Mouse (Mus musculus): Measurements from ENCODE around the gene Trim41.
"Not testable (repeated sequence)": the region's sequence is repeated elsewhere in the genome, so short reads cannot be mapped to it uniquely, and the experiment has no call there.

Gene Trim41

DNA sequence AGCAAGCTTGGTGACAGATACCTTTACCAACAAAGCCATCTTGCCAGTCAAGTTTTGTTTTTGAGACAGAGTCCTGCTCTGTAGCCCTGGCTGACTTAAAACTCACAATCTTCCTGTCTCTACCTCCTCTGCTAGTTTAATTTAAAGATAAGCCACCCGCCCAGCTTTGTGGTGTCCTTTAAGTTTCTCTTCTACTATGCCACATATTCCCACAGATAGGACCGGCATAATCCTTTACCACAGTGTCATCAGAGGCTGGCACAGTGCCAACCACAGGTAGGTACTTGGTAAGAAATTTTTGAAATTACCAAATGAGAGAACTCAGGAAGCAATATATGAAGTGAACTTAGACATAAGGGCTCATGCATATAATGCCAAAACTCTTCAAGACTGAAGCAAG is 7.0 kb downstream of the Trim41 start:
- DNase-seq, result no peak

DNA sequence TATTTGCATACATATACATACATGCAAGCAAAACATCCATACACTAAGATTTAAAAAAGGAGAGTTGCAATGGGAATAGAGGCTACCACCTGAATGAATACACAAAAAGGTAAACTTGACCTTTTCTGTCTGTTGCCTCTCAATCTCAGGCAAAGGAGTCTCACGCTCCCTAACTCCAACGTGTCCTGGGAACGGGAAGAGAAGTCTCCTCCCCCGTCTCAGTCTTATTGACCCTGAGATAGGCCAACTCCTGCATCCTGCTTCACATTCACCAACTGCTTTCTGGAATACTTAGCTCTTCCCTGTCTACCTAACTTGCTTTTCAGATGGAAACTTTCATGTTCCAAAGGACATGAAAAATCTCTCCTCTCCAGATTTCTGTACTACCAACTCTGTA is 7.7 kb downstream of the Trim41 start:
- DNase-seq, result no peak

DNA sequence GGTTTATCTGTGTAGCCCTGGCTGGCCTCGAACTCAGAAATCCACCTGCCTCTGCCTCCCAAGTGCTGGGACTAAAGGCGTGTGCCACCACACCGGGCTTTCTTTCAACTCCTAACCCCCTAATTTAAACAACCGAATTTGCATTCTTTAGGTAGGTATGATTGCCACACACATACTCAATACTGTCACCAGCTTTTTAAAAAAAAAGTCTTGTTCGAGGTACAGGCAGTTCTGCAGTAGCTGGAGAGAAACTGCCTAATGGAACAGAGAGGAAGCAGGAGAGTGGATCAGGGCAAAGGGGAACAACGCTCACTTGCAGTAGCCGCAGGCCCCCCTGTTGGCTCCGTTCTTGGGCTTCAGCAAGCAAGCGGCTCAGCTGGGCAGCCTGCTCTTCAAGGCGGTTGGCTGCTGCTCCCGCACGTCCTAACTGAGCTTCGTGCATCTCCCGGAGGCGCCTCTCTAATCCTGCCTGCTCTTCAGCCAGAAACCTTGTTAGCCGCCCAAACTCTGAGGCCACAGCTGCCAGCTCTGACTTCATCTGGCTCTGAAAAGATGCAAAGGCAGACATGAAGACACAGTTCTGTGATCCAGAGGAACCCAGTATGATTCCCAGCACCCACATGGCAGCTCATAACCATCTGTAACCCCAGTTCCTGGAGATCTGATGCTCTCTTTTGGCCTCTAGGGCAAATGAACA is 8.3 kb downstream of the Trim41 start:
- no peak for DNase-seq

DNA sequence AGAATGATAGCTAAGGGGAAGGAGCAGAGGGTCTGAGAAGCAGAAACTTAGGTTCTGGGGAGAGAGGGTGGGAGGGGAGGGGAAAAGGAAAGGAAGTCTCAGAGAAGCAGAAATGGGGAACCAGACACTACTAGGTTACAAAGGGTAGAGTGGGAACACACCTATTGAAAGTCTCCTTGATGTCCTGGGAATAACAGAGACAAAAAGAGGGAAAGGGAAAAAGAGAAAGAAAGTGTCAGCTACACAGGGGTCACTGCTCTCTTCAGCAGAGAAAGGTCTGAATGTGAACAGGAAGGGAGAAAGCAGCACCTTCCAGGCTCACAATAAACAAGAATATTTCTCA is 8.9 kb downstream of the Trim41 start:
- DNase-seq, result no peak

DNA sequence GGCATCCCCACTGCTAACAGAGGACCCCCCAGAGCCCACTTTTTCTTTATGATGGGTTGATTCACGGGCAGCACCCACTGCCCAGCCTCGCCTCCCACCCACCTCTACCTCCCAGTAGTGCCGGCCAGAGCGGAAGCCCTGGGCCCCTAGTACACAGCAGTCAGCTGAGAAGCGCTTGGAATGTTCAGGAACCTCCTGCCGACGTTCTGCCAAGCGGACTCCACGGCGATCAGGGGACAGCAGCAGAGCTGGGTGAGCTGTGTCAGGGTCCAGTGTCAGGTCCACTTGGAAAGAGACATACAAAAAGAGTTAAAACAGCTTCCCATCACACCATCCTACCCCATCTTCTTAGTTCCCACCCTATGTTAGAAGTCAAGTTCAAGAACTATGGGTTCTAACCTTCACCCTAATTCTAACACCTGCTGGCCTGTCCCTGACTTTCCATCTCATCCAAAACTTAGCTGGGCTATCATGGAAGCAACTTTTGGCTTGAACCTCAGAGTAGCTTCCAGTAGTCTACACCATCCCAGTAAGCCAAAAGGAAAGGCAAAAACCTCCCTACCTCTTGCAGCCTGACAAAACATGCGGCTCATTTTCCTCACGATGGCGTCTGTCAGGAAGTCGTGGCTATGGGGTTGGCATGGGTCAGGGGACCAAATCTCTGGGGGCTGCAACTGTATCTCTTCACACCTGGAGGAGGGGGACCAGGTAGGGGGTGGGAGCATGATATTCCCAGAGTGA is 9.4 kb downstream of the Trim41 start:
- no peak for DNase-seq

DNA sequence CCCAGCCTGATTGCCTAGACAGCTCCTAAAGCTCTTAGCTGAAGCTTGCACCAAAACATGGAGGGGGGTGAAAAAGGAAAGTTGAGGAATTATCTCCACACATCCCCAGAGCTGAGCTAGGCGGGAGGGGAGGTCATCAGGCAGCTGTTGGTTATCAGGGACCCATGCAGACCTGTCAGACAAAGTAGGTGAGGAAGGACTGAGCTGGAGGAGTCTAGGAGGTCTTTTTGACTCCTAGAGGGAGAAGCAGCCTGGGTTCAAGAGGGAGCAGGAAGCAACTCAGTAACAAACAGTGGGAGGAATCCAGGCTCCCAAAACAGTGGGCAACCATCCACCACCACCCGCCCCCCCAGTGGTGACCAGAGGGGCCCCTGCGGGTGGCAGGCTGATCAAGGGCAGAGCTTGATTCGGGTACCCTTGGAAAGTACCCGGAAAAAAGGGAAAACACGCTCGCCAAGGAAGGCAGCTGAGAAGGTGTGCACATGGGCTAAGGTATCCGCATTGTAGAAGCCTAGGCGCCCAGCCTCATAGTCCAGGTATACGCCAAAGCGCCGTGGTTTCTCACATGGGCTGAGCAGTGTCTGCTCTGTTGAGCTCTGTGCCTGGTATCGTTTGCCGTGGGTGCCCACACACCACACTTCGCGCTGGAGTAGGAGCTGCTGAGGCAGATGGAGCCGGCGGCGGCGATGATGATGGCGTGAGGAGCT is 10.1 kb downstream of the Trim41 start:
- no peak for DNase-seq

DNA sequence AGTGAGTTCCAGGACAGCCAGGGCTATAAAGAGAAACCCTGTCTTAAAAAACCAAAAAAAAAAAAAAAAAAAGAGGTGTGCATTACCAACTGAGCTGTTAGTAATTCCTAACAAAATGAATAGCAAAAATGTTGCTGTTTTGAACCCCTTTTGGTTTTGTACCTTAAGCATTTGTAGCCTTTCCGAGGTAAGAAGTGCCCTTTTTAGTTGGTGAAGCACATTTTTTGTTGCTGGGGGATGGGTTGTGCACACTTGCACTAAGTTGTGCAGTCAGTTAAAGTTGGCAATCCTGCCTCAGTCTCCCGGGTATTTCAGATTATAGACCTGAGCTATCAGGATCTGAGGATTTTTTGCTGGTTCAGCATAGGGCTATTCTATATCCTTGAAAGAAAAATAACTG is 12.2 kb downstream of the Trim41 start:
- DNase-seq, result no peak

DNA sequence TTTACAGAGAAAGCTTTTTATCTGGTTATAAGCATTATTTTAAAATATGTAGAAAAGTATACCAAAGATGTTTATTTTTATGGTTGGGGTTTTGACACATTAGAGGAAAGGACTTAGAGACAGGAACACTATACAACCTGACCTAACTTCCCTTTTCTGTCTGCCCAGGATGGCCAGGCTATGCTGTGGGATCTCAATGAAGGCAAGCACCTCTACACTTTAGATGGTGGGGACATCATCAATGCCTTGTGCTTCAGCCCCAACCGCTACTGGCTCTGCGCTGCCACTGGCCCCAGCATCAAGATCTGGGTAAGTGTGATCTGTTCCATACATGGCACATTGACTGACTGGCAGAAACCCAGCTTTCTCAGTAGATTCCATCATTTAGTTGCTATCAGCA is 13.2 kb downstream of the Trim41 start:
- DNase-seq, result no peak

DNA sequence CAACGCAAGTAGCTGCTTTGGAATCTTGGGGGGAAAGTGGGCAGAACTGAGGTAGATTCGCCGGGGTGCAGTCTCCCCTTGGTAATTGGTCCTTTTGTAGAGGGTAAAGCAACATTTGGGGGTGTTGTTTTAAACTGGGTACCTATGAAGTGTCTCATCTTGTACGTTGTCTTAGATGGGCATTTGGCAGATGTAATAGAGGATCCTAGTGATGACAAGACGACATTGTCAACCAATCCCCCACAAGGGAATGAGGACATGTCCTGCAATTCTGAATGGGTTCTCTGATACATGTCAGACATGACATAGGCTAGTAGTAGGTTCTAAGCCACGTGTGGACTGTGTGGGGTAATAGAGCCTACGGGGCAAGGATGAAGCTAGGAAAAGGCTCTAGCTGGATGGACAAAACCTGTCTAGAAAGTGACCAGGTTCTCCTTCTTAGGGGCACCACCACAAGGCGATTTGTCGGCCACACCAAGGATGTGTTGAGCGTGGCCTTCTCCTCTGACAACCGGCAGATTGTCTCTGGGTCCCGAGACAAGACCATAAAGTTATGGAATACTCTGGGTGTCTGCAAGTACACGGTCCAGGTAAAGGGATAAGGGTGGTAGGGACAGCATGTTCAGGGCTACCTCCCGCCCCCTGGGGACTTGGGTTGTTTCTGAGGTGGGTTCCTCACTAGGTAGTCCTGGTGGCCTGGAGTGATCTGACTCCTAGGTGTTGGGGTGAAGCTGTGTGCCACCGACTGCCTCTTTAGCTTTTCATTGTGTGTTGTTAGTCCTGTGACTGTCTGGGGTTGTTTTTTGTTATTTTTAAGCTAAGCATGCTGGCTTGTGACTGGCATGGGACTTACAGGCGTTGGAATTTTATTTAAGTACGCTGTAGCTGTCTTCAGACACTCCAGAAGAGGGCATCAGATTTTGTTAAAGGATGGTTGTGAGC is 15.1 kb downstream of the Trim41 start:
- no peak for DNase-seq

DNA sequence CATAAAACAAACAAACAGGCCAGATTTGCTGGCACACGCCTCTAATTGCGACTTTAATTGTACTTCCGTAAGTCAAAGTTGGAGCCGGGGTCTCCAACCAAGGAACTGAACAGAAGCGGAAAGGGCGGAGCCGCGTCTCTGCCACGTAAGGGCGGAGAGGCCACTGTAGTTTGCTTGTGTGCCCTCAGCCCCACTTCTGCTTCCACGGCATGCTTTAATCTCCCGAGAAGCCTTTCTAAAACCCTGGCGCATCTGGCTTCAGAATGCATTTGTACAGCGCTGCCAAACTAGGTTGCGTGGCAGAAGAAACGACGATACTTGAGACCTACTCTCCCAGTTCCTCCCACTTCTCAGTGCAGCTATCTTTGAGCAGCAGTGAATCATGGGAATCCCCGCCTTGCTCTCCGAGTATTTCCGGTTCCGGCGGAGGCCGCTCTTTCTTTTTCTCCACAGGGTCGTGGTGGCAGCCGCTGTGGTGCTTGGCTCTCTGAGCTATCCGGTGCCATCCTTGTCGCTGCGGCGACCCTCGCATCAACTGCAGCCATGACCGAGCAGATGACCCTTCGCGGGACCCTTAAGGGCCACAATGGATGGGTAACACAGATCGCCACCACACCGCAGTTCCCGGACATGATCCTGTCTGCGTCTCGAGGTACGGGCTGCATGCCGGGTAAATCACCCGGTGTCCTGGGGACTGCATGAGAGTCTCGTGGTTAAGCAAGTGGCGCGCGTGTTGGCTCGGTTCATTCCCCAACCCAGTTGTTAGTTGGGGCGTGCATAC is 17.0 kb downstream of the Trim41 start, which contains the start of gene Rack1:
Gene Rack1, plus strand, starts transcription at position 412 of the 781 bp plus-strand sequence.
- DNase-seq, result peak; percentile 90 to 91

DNA sequence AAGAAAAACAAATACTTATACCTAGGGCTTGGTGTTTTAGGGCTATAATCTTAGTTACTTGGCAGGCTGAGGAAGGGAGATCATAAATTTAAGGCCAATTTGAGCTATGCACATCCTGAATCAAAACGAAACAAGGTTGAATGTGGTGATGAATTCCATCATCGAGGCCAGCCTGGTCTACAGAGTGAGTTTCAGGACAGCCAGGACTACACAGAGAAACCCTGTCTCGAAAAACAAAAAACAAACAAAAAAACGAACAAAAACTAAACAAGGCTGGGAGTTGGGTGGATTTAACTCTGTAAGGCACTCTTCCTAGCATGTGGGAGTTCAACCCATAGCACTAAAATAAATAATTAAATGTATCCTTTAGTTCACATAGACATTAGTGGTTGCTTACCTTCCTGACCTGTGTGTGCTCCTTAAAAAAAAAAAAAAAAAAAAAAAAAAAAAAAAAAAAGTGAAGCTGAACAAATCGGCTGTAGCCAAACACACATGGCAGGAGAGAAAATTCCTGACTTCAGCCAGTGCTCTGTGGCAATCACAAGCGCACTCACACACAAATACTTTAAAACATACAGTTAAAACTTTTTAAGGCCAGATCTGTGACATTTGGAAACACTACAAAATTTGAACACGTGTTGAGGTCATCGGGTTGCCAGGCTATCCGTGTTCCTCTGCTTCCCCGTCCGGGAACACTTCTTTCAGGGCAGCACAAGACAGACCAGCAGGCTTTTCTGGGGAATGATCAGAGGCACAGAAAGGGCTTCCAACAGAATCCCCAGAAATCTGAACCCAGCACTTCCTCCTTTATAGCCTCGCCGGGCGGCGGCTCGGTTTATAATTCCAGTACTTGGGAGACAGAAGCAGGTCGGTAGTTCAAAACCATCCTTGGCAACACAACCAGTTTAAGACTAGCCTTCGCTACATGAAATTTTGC is 17.9 kb downstream of the Trim41 start:
- no peak for DNase-seq

DNA sequence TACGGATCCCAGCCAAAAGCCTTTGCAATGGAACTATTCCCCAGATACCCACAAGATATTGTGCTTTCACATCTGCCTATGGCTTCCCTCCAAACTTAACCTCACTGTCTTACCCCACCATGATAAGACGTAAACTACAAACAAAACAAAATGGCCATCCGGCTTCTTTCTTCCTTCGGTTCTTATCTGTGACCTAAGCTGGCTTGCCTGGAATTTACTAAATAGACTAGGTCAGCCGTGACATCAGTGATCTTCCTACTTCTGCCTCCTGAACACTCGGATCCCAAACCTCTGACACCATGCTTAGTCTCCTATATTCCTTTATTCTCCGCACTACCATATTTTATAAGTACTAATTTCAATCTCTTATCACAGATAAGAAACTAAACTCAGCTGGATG is 18.8 kb downstream of the Trim41 start:
- DNase-seq, result no peak

DNA sequence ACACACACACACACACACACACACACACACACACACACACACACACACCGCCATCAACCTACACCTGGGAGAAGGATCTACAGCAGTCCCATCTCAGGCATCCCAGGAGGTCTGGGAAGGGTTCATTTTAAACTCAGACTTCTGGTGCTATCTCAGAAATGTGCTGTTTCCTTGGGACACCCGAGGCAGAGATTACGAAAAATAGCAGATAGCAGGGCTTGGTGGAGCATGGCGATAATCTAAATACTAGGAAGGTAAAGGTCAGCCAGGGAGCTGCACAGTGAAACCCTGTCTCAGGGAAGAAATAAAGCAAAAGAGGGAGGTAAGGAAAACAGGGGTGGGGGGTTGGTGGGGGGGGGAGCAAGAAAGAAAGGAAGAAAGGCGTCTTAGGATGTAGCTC is 19.9 kb downstream of the Trim41 start:
- no peak for DNase-seq

DNA sequence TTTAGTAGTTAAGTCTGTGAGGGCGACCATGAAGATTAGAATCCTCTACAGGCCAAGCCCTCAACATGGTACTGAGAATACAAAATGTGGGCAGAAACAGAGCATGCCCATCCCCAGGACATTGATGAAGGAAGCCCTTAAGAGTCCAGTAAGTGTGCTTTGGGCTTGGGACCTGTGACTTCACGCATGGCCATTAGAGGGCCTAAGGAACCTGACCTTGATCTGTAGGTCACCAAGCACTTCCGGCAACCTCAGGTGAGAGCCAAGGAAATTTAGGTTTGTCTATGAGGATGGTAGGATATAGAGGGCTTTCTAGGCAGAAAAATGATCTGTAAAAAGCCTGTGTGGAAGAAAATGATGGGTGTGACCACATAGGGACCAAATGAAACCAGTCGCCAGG is 20.9 kb downstream of the Trim41 start:
- no peak for DNase-seq

DNA sequence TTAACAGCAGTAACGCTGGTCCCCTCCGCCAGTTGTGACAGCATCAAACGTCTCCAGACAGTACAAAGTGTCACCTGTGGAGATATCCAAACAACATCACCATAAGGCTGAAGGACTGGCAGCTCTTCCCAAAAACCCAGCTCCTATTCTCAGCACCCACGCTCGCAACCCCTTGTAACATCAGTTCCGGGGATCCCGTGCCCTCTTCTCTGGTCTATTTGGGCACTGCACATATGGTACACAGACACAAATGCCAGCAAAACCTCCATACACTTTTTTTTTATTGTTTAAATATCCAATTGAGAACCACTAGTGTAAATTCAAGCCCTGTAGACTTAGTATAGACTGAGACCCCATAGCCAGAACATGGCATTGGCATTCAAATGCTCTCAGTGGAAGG is 21.9 kb downstream of the Trim41 start:
- DNase-seq, result no peak

DNA sequence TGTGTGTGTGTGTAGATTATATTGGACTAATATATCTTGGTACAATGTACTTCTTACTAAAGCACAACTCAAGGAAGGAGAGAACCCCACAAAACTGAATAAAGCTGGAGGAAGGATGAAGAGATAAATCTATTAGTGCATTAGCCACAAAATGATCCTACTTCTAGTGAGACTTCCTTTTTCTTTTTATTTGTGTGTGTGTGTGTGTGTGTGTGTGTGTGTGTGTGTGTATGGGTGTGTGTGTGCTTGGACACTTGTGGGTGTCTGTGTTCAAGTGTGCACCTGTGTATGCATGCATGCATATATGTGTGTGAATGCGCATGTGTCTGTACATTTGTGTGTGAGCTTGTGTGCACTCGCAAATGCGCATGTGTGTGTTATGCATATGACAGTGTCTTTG is 24.0 kb downstream of the Trim41 start:
- DNase-seq, result no peak

DNA sequence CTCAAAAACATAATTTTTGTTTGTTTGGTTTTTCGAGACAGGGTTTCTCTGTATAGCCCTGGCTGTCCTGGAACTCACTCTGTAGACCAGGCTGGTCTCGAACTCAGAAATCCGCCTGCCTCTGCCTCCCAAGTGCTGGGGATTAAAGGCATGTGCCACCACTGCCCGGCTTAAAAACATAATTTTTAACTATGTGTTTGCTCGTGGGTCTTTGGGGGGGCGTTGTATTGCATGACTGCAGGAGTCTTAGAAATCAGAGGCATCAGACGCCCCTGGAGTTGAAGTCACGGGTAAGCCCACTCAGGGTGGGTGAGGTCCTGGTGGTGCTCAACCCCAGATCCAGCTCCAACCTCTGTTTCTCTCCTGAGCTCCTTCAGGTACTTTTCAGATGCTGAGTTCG is 25.3 kb downstream of the Trim41 start:
- not testable (repeated sequence) for DNase-seq

DNA sequence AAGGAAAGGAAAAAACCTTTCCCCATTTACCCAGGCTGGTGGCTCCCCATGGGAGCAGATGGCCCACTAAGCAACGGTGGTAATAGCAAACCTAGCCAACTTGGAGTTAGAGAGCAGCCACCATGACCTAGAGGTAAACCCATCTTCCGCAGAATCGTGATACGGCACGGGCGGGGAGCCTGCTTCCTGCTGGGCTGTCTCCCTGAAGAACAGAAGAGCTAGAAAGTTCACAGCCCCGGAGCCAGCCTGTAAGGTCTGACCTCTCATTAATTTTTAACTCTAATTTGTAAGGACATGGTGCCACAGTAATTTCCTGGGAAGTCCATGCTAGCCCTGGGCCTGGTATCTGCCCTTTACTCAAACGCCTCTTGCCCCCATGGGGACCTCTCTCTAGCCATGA is 26.2 kb downstream of the Trim41 start:
- no peak for DNase-seq

DNA sequence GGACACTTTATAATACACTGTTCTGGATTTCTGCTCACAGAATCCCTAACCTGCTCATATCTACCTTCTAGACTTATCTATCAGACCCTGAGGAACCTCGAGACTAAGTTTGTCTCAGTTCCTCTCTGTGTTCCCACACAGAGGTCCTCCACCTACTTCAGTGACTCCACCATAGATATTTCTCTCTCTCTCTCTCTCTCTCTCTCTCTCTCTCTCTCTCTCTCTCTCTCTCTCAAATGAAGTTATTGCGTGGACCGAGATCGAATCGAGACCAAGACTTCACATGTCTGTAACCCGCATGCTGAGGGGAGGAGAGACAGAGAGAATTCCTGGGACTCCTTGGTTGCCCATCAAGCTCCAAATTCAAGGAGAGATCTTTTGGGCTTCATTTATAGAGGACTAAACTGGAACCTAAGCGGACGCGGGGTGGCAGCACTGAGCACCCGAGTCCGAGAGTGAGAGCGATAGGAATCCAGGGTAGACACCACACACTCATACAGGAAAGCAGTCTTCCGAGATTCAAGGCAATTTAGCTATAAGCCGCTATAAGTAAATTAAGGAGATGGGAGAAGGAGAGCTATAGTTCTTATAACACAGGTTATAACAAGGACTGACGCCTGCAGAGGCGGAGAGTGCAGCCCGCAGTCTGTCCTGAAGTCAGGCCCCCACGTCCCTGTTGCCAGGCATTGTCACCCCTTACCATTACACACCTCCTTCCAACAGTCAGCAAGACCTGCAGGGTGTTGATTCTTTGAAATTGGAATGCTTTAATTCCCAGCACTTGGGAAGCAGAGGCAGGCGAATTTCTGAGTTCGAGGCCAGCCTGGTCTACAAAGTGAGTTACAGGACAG is 27.0 kb downstream of the Trim41 start:
- DNase-seq, result peak; percentile 81 to 85

DNA sequence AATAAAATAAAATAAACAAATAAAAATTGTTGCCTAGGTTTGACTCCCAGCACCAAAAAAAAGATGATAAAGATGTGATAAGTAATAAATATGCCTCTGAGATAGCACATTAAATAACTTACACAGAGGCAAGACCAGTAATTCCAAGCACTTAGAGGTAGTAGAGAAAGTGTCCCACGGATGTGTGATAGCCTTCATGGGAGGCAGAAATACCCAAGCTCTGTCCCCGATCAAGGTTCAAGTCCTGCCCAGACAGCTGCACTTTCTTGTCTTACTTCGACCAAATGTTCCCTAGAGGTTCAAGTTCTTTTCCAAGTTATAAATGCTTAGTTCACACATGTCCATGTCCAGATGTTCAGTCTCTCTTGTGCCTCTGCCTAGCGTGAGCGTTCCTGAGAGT is 27.9 kb downstream of the Trim41 start:
- DNase-seq, result no peak
